Mouse (Mus musculus): ENCODE measurements around the gene Cd164.

DNA sequence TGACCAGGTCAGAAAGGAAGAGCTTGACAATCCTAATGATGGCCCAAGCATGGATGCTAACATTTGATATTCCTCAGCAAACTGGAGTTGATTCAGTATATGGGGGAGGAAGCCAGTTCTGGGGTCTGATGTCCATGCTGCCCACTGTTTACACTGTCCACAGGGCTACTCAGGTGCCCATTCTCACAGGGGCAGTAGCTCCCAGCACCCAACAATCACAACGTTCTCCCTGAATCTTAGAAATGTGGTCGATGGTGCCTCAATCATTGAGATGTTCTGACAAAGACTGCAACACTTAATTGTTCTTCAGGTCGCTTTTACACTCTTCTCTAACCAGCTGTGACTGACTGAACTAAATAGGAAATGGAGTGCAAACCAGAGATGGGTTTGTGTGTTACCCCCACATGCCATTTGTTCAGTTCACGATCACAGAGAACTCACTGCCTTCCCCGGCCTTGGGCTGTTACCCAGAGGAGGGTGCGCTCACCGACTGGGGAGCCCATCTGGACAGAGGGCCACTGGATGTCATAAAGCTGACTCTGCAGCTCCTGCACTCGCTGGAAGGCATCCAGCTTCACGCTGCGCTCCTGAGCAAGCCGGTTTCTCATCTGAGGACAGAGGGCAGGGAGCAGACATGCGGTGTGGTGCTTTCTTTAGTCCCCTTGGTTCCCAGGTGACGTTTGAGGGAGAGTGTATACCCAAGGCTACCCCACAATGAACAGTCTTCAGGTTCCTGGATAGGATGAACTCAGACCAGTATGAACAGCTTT lies 27.4 kb downstream of the Cd164 start:
- no peak for TF ChIP-seq CTCF (IDR thresholded peaks at IDR 0.05; ENCODE audit: low read depth)
- no peak for TF ChIP-seq EP300 (optimal IDR thresholded peaks at IDR 0.05)

Data from stomach, postnatal 0 days (tissue).